Mouse (Mus musculus) midbrain, embryonic 10.5 days (tissue): ENCODE measurements around the gene Mthfs. TPM values are rescaled to one million over a fixed set of nuclear protein-coding genes. Genes with fewer than 3 reads are reported as not detected.
"Not testable (repeated sequence)": the region's sequence is repeated elsewhere in the genome, so short reads cannot be mapped to it uniquely, and the experiment has no call there.

Source experiments
- DNase-seq: peaks from one replicate; pipeline ENCODE4 v3.0.0-alpha.2; 2017; ENCODE audit warnings: low spot score
- H3K27ac ChIP-seq: fragments of 300-500 bp; sonication (generic); replicated peaks from 2 replicates; pipeline ENCODE4 v1.5.1; 2016; ENCODE audit warnings: mild to moderate bottlenecking
- H3K27me3 ChIP-seq: fragments of 300-500 bp; sonication (generic); 2 replicates; pipeline ENCODE4 v1.6.1; 2016; ENCODE audit warnings: low read depth, mild to moderate bottlenecking; ENCODE audit not compliant: poor library complexity, severe bottlenecking
- H3K36me3 ChIP-seq: fragments of 300-500 bp; sonication (generic); 2 replicates; pipeline ENCODE4 v1.6.1; 2016; ENCODE audit warnings: mild to moderate bottlenecking, moderate library complexity
- H3K4me1 ChIP-seq: fragments of 300-500 bp; sonication (generic); 2 replicates; pipeline ENCODE4 v1.6.1; 2016
- H3K4me3 ChIP-seq: fragments of 300-500 bp; sonication (generic); 2 replicates; pipeline ENCODE4 v1.5.1; 2016; ENCODE audit warnings: mild to moderate bottlenecking, moderate library complexity
- H3K9me3 ChIP-seq: fragments of 300-500 bp; sonication (generic); replicated peaks from 2 replicates; pipeline ENCODE4 v1.6.1; 2016; ENCODE audit warnings: mild to moderate bottlenecking
- WGBS: fragments of 180-500 bp; shearing (Covaris S2); methylation state at CpG from one replicate; pipeline ENCODE4 v1.1.7; 2016; 5-methylcytosine and 5-hydroxymethylcytosine counted together
- polyA plus RNA-seq: library from polyadenylated mRNA; unstranded; fragments of >200 nt; fragmentation: Nextera tagmentation; extraction: Ambion mirVana; gene quantifications from 2 replicates; pipeline ENCODE4 v1.2.1, GENCODE M21; 2016

Mthfs gene
- polyA plus RNA-seq, 1 experiment from 2014 or later: 14.4 TPM

DNA sequence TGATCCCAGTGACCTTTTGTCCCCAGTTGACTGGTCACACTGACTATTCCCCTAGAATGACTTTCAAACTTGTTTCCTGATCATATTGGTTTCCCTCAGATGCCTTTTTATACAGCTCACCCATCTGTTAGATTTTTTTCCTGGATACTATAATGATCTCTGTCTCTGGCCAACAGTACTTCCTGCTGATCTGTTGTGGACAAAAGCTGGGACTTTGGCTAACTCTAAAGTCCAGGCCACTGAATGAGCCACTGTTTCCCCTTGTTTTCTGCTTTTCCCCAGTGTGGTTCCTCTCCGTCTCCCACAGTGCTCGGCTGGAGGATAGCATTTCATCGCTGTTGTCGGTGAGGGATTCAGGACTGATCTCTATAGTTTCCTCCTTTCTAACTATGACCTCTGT lies 7.7 kb downstream of the Mthfs start:
- not testable (repeated sequence) for H3K4me3 ChIP-seq, H3K27me3 ChIP-seq, H3K27ac ChIP-seq, H3K36me3 ChIP-seq, H3K4me1 ChIP-seq, H3K9me3 ChIP-seq, DNase-seq
- WGBS: 81% methylated on average over 4 of the region's 4 CpGs

DNA sequence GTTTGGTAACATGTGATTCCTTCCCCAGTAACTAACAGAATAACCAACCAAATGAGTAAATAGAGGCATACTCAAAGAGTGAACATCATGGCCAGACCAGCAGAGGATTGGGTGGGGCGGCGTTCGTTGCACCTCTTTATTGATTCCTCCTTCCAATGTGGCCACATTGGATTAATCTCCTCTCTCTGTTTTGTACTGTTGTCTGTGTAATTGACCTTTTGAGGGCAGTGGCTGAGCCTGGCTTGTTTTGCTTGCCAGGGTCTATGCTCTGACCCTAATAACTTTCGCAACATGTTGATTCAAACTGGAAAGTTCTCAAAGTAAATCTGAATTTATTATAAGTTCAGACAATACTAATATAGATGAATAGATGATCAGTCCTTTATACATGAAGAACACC lies 9.2 kb downstream of the Mthfs start:
- H3K4me1 ChIP-seq, H3K9me3 ChIP-seq, H3K4me3 ChIP-seq, DNase-seq, H3K27ac ChIP-seq, H3K27me3 ChIP-seq, H3K36me3 ChIP-seq: not testable (repeated sequence)
- WGBS: 89% methylated on average over 3 of the region's 4 CpGs

GRCm38 (mm10) chr9:89220704-89221287 lies 10.3 kb downstream of the Mthfs start:
- H3K27ac ChIP-seq, H3K27me3 ChIP-seq, H3K36me3 ChIP-seq, H3K4me3 ChIP-seq, H3K4me1 ChIP-seq, H3K9me3 ChIP-seq, DNase-seq: not testable (repeated sequence)
- 97% methylated on average over 6 of the region's 6 CpGs for WGBS

DNA sequence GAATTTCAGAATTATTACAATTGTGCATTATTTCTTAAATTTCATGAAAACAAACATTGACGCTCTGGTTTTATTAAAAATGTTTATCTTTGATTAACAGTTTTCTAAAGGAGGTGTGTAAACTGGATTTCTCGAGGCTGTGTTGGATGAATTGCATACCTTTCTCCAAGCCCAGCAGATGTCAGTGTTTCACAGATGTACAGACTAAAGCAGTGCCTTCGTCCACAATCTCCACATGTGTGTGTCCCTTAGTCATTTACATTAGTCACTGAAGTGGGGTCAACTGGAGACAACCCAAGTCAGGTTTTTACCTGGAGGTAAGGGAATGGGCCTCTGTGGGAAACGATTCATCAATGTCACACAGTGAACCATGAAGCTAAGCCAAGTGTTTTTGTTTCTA lies 15.6 kb downstream of the Mthfs start:
- Histone ChIP-seq H3K9me3 (no peaks in the 10 kb centered on the region), H3K4me1 (no peaks in the 10 kb centered on the region), H3K36me3 (no peaks in the 10 kb centered on the region), H3K27ac (no peak overlapping the region), H3K4me3 (no peak overlapping the region), H3K27me3 (no peaks in the 10 kb centered on the region)
- DNase-seq: no peak
- 66% methylated on average over 4 of the region's 4 CpGs for WGBS

DNA sequence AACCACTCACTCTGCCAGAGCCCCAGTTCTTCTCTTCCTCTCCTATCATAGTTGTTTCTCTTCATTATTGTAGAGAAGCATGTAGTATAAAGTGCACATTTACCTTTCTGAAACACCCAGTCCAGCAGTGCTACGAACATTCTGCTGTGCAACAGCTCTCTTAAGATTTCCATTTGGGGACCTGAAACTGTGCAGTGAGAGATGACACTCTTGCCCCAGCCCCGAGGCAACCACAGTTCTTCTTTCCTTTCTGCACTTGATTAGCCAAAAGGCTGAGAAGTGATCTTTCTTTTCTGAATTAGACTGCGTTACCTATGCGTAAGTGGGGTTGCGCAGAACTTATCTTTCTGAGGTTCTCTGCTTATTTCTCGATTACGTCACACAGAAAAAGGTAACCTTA lies 17.6 kb downstream of the Mthfs start:
- WGBS: 89% methylated on average over 7 of the region's 7 CpGs
- H3K36me3 ChIP-seq: no peaks in the 10 kb centered on the region
- no peak for DNase-seq
- H3K4me1 ChIP-seq: no peaks in the 10 kb centered on the region
- H3K4me3 ChIP-seq: no peak overlapping the region
- no peak overlapping the region for H3K27ac ChIP-seq
- H3K9me3 ChIP-seq: no peaks in the 10 kb centered on the region
- H3K27me3 ChIP-seq: no peaks in the 10 kb centered on the region

DNA sequence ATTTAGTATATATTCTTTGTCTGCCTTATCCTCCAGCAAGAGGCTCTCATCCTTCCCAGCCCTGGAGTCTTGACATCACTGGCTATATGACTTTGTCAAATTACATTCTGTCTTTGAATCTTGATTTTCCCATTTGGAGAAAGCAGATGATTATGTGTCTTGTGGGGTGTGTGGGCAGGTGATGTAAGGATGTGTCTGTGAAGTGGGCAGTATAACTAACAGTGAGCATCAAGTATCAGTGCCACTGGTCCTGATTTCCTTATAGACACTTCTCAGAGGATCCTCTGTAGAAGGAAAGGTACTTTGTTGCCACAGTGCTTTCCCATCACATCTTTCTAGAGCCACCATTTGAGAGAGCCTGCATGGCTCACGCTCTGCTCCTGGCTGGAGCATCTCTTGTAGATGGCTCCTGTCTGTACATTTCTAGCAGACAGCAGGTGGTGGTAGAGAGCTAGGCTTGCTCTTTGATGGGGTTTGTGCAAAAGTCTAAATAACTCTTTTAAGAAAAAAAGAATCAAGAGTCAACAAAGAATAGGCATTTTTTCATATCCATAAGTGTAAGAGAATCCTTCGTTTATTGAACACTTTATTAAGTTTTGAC lies 20.5 kb downstream of the Mthfs start:
- 62% methylated on average over 2 of the region's 2 CpGs for WGBS
- not testable (repeated sequence) for H3K36me3 ChIP-seq, DNase-seq, H3K9me3 ChIP-seq, H3K27ac ChIP-seq, H3K4me3 ChIP-seq, H3K27me3 ChIP-seq, H3K4me1 ChIP-seq

GRCm38 (mm10) chr9:89237131-89237530 lies 26.7 kb downstream of the Mthfs start:
- not testable (repeated sequence) for H3K9me3 ChIP-seq, H3K27ac ChIP-seq, H3K27me3 ChIP-seq, H3K4me3 ChIP-seq, H3K36me3 ChIP-seq, DNase-seq, H3K4me1 ChIP-seq
- WGBS: 87% methylated on average over 4 of the region's 4 CpGs

DNA sequence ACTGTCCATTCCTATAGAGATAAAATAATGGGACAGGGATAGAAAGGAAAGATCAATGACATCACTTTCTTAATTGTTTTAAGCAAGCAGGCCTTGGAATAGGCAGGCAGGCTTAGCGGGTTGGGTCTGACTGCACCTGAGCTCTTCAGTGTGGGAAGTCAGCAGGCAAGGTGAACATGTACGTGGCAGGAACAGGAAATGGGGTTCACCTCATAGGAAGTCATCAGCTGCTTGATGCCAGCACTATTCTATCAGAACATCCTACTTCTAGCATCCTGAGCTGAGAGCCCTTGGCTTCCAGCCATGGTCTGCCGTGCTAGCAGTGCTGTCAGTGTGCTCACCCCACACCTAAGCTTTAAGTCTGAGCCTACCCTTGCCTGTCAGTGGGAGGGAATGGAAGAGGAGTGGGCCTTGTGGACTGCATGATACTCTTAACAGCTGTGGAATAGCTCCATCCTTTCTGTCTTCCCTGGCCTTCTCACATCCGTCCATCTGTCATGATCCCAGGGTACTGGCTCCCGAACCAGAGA lies 28.6 kb downstream of the Mthfs start:
- not testable (repeated sequence) for H3K36me3 ChIP-seq, H3K4me1 ChIP-seq, DNase-seq, H3K27me3 ChIP-seq, H3K4me3 ChIP-seq, H3K9me3 ChIP-seq, H3K27ac ChIP-seq
- 92% methylated on average over 4 of the region's 5 CpGs for WGBS

DNA sequence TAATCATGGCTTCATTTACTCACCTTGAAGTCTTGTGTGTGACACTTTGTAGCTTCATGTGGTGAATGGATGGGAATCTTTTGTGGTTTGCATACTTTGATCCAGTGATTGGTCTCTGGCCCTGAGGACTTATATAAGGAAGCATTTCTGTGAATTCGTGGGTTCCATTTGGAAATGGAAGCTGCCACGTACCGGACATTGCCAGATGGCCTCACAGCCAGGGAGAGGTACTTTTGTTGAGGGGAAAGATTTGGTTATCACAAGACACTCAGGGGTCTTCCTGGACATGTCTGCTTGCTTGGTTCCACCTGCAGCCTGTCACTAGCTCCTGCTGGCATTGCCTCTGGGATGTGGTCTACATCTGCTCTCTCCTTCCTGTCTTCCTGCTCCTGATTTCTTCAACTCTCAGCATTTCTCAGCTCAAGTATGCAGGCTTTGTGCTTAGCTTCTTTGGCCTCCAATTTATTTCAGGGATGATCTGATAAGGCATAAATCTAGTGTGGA lies 30.1 kb downstream of the Mthfs start:
- 88% methylated on average over 3 of the region's 3 CpGs for WGBS
- H3K9me3 ChIP-seq, H3K36me3 ChIP-seq, H3K4me3 ChIP-seq, DNase-seq, H3K27ac ChIP-seq, H3K27me3 ChIP-seq, H3K4me1 ChIP-seq: not testable (repeated sequence)

- Histone ChIP-seq H3K36me3 (no peaks in the 10 kb centered on the region), H3K4me1 (no peaks in the 10 kb centered on the region), H3K27me3 (no peaks in the 10 kb centered on the region), H3K27ac (no peak overlapping the region), H3K9me3 (no peaks in the 10 kb centered on the region), H3K4me3 (no peak overlapping the region)
- WGBS: 88% methylated on average over 2 of the region's 2 CpGs
- no peak for DNase-seq
Measured at GRCm38 (mm10) chr9:89253400-89253799, 42.9 kb downstream of the Mthfs start.

DNA sequence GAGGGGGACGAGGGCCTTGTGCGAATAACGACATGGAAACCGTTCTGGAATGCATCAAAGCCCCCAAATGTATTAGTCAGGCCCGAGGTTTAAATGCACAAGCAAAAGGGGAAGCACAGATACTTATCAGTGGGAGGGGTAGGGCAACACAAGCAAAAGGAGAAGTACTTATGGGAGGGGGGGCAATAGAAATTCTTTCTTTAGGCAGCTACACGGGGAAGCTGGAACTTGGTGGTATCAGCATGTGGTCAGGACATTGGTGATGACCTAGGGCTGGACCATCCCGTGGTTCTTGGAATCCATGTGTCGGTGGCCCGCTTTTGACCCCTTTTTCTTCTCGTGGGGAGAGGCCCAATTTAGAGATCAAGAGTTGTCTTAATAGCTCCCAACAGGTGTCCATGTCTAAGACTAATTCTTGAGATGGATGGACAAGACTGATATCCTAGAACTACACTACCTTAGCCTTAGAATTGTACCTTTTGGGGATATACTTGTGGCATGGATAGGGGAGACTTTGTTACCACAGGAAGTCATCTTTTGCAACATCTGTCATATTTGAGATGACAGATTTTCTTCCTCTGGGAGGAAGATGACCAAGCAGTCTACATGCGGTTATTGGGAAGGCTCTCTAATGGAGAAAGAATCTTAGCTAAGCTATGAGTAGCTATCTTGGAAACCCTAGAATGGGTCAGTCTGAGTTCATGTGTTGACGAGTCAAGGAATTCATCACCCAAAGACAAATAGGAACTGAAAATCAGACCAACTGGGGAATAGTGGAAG lies 46.3 kb downstream of the Mthfs start:
- 89% methylated on average over 12 of the region's 12 CpGs for whole genome bisulfite sequencing
- no peaks in the 10 kb centered on the region for H3K4me1 ChIP-seq
- H3K27me3 ChIP-seq: no peaks in the 10 kb centered on the region
- DNase-seq: no peak
- H3K36me3 ChIP-seq: no peaks in the 10 kb centered on the region
- no peak overlapping the region for H3K27ac ChIP-seq
- no peaks in the 10 kb centered on the region for H3K9me3 ChIP-seq
- no peak overlapping the region for H3K4me3 ChIP-seq

DNA sequence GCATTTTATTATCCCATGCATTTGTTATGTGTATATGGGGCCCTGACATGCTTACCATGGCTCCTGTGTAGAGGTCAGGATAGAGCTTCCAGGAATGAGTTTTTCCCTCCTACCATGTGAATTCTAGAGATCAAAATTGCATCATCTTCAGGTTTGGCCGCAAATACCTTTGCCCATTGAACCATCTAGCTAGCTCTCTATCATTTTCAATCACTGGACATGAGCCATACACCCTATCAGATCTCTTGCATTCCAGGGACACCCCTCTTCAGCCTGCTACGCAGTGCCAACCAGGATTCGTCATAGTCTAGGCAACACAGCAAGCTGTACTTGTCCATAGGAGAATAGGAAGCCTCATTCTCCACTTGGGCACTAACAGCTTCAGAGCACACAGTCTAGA lies 53.5 kb downstream of the Mthfs start:
- H3K27ac ChIP-seq: no peak overlapping the region
- 84% methylated on average over 3 of the region's 3 CpGs for WGBS
- no peaks in the 10 kb centered on the region for H3K36me3 ChIP-seq
- H3K4me3 ChIP-seq: no peak overlapping the region
- no peak for DNase-seq
- H3K9me3 ChIP-seq: no peaks in the 10 kb centered on the region
- no peaks in the 10 kb centered on the region for H3K4me1 ChIP-seq
- no peaks in the 10 kb centered on the region for H3K27me3 ChIP-seq

DNA sequence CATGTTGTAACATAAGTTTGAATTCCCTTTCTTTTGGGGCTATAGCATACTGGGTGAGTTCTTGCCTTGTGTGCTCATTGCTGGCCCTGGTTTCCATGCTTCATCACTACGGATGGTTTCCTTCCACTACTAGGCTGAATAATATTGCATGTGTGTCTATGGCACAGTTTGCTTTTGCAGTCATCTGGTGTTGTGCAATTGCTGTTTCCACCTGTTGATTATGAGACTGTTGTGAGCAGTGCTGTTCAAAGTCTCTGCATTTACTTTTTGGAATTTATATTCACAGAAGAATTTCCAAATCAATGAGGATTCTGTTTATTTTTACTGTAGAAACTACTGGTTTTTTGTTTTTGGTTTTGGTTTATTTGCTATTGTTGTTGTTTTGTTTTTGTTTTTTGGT lies 54.1 kb downstream of the Mthfs start:
- no peaks in the 10 kb centered on the region for H3K36me3 ChIP-seq
- WGBS: 88% methylated on average over 1 of the region's 1 CpGs

More for the DNA sequence above, 54.1 kb downstream of the Mthfs start:
- no peak for DNase-seq
- H3K9me3 ChIP-seq: no peaks in the 10 kb centered on the region
- no peak overlapping the region for H3K4me3 ChIP-seq
- H3K27me3 ChIP-seq: no peaks in the 10 kb centered on the region
- H3K27ac ChIP-seq: no peak overlapping the region
- H3K4me1 ChIP-seq: no peaks in the 10 kb centered on the region
